Mouse (Mus musculus) liver, embryonic 15.5 days (tissue): ENCODE results near the gene Iqcf1. TPM values are rescaled to one million over a fixed set of nuclear protein-coding genes. Genes with fewer than 3 reads are reported as not detected.
A peak's percentile ranks its signal among the peaks of the same experiment; 100 is the strongest.

Experiments
- ATAC-seq: fragments of 200-750 bp; cut with Nextera tagmentation; 2 replicates; pipeline ENCODE4 v1.8.0; 2017; ENCODE audit warnings: moderate number of reproducible peaks, mild to moderate bottlenecking, moderate library complexity; ENCODE audit not compliant: insufficient read depth
- H3K27ac ChIP-seq: fragments of 300-500 bp; sonication (generic); replicated peaks from 2 replicates; pipeline ENCODE4 v1.5.1; 2015; ENCODE audit warnings: mild to moderate bottlenecking, inconsistent platforms
- H3K27me3 ChIP-seq: fragments of 300-500 bp; sonication (generic); 2 replicates; pipeline ENCODE4 v1.6.1; 2015; ENCODE audit warnings: mild to moderate bottlenecking, inconsistent platforms
- H3K36me3 ChIP-seq: fragments of 300-500 bp; sonication (generic); replicated peaks from 2 replicates; pipeline ENCODE4 v1.6.1; 2015; ENCODE audit warnings: moderate library complexity, mild to moderate bottlenecking, inconsistent platforms
- H3K4me1 ChIP-seq: fragments of 300-500 bp; sonication (generic); replicated peaks from 2 replicates; pipeline ENCODE4 v1.6.1; 2015; ENCODE audit warnings: inconsistent platforms
- H3K4me2 ChIP-seq: fragments of 300-500 bp; sonication (generic); 2 replicates; pipeline ENCODE4 v1.6.1; 2015; ENCODE audit warnings: moderate library complexity, mild to moderate bottlenecking, inconsistent platforms
- H3K4me3 ChIP-seq: fragments of 300-500 bp; sonication (generic); replicated peaks from 2 replicates; pipeline ENCODE4 v1.5.1; 2015; ENCODE audit warnings: mild to moderate bottlenecking, inconsistent platforms
- H3K9ac ChIP-seq: fragments of 300-500 bp; sonication (generic); 2 replicates; pipeline ENCODE4 v1.6.1; 2015; ENCODE audit warnings: moderate library complexity, mild to moderate bottlenecking, inconsistent platforms
- H3K9me3 ChIP-seq: fragments of 300-500 bp; sonication (generic); replicated peaks from 2 replicates; pipeline ENCODE4 v1.6.1; 2016; ENCODE audit warnings: inconsistent platforms
- WGBS: fragments of 180-500 bp; shearing (Covaris S2); methylation state at CpG from one replicate; pipeline ENCODE4 v1.1.7; 2015; ENCODE audit warnings: mixed read lengths; ENCODE audit not compliant: insufficient replicate concordance; 5-methylcytosine and 5-hydroxymethylcytosine counted together
- polyA plus RNA-seq: library from polyadenylated mRNA; unstranded; fragments of >200 nt; fragmentation: Nextera tagmentation; extraction: Ambion mirVana; gene quantifications from 2 replicates; pipeline ENCODE4 v1.2.1, GENCODE M21; 2015

The Iqcf1 gene
- polyA plus RNA-seq, 1 experiment from 2014 or later: not detected

DNA sequence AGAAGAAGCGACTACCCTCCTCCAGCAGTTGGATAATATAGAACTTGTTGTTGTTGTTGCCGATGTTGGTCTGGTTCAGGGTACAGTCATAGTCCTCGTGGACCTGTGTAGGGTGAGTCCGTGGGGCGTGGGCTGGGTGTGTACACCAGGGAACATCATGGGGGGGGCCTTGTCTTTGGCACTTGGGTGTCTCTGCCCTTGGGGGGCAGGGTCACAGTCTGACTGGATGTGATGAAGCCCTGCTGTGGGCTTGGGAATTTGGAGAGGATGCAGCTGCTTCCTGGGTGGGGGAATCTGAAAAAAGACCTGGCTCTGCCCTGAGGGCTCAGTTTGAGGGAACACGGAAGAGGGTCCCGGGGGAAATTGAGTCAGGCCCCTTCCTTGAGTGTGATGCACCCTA is 24.7 kb upstream of the Iqcf1 start:
- Histone ChIP-seq H3K4me2 (peak overlapping the region; percentile 96), H3K36me3 (no peaks in the 10 kb centered on the region), H3K9me3 (no peaks in the 10 kb centered on the region), H3K27me3 (no peaks in the 10 kb centered on the region), H3K27ac (no peak overlapping the region), H3K4me1 (peaks cover 43% of the 10 kb centered on the region), H3K4me3 (no peak overlapping the region), H3K9ac (no peak overlapping the region)
- 67% methylated on average over 7 of the region's 7 CpGs for WGBS
- ATAC-seq: no peak

DNA sequence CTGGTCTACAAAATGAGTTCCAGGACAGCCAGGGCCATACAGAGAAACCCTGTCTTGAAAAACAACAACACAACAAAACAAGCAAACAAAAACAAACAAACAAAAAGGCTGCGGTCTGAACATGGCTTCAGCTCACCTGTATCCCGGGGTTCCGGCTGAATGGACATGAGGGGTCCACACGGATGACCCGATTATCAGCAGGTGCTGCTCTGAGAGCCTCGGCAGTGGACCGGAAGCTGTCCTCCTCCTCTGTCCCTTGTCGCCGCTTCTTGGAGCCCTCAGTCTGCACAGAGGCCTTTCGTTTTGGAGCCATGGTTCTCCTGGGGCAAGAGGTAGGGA is 24.1 kb upstream of the Iqcf1 start, which contains the start of gene Rrp9:
Gene Rrp9 (plus strand): TSS at position 301 of the 339 bp plus-strand sequence.
- Histone ChIP-seq H3K4me1 (peaks cover 43% of the 10 kb centered on the region), H3K4me2 (peak within 1 kb of the TSS; percentile 96), H3K9ac (no peak within 1 kb of the TSS), H3K4me3 (peak within 1 kb of the TSS; percentile 68), H3K9me3 (no peaks in the 10 kb centered on the region), H3K27ac (peak within 1 kb of the TSS; percentile 14; the same call in 1 of the 2 replicates), H3K36me3 (peaks cover 5% of the 10 kb centered on the region; the same call in 1 of the 2 replicates), H3K27me3 (no peaks in the 10 kb centered on the region)
- no peak for ATAC-seq
- 62% methylated on average over 10 of the region's 10 CpGs for WGBS

DNA sequence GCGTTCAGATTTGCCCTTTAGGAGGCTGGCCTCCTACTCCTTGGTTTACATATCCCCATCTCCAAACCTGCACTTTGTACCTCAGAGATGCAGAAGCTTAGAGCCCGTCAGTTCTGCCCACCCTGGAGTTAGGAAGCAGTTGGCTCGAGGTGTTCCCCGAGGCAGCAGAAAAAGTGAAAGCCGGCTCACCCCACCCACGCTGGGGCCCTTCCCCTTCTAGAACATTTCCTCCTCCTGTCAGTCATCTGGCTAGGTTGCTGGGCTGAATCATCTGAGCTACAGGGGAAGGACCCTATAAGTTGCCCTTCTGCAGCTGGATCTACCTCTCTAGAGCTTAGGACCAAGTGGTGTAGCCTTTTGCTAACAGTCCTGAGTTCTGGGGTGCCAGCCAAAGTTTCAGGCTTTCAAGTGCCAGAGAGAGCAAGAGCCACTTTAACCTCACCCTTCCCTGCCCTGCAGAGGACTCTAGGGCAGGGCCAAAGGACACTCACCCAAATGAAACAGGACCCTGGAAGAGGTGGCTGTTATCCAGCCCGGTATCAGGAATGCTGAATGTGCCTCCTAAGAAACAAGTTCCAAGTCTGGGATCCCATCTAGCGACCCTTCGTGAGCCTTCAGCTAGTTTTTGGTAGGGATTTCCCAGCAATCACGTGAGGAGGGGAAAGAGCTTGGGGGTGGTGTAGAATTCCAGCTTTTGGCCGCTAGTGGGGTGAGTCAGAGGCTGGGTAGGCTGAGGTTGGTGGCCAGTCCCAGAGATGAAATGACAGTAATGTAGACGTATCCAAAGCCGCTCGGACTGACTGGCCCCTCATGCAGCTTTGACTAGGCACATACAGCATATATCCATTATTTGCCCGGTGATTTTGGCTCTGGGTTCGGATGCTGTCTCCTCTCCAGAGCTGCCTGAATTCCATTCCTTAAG is 23.5 kb upstream of the Iqcf1 start:
- peak overlapping the region; percentile 68 for H3K4me3 ChIP-seq
- H3K4me1 ChIP-seq: peaks cover 43% of the 10 kb centered on the region
- 14% methylated on average over 16 of the region's 16 CpGs for WGBS
- no peaks in the 10 kb centered on the region for H3K27me3 ChIP-seq
- peaks cover 11% of the 10 kb centered on the region; the same call in 1 of the 2 replicates for H3K36me3 ChIP-seq
- H3K27ac ChIP-seq: peak overlapping the region; percentile 14; the same call in 1 of the 2 replicates
- no peaks in the 10 kb centered on the region for H3K9me3 ChIP-seq
- peak overlapping the region; percentile 96 for H3K4me2 ChIP-seq
- ATAC-seq: peak; percentile 6
- H3K9ac ChIP-seq: no peak overlapping the region

- H3K27ac ChIP-seq: peak within 1 kb of the TSS; percentile 14
- ATAC-seq: peak; percentile 99
- under 1% methylated on average over 41 of the region's 41 CpGs for WGBS
- peaks cover 18% of the 10 kb centered on the region; the same call in 1 of the 2 replicates for H3K36me3 ChIP-seq
- peak within 1 kb of the TSS; percentile 47 for H3K9ac ChIP-seq
- H3K4me3 ChIP-seq: peak within 1 kb of the TSS; percentile 68
- H3K4me2 ChIP-seq: peak within 1 kb of the TSS; percentile 96
- H3K4me1 ChIP-seq: peaks cover 43% of the 10 kb centered on the region
- H3K9me3 ChIP-seq: no peaks in the 10 kb centered on the region
- no peaks in the 10 kb centered on the region for H3K27me3 ChIP-seq
These were observed 22.8 kb upstream of the Iqcf1 start, which contains the start of gene Parp3 for GRCm38 (mm10) chr9:106476924-106477484. Gene Parp3 (minus strand): TSS chr9:106476949.

DNA sequence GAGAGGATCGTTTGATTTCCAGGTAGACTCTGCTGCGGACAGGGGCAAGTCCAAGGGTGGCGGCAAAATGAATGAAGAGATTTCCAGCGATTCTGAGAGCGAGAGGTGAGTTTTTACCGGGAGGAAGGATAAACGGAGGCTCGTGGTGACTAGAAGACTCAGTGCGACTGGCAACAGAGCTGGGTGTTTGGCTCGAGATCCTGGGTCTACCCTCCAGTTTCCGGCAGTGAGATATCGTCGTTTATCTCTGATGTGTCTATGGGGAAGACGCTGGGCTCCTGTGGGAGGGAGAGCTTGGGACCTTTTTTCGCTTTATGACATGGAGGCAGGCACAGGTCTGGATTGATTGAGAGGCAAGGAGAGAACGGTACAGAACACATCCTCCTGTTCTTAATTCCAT is 22.1 kb upstream of the Iqcf1 start:
- H3K27ac ChIP-seq: peak overlapping the region; percentile 6; the same call in 1 of the 2 replicates
- WGBS: 1% methylated on average over 16 of the region's 16 CpGs

DNA sequence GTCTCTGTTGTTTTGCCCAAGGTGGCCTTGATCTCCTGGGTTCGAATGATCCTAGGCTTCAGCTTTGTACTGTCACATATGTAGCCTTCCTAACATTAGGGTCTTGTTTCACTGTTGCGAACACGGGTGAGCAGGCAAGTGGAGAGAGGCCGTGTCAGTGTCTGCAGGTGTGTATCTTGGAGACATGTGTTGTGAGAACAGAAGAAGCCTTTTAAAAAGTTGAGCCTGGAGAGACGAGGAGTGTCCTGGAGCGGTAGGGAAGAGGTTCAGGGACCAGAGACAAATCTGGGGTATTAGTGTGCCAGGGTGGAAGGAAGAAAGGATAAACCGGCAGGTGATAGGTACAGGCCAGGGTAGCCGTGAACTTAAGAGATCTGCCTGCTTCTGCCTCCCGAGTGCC is 21.7 kb upstream of the Iqcf1 start:
- Histone ChIP-seq H3K4me3 (peak overlapping the region; percentile 68), H3K36me3 (peaks cover 25% of the 10 kb centered on the region), H3K9me3 (no peaks in the 10 kb centered on the region), H3K27me3 (no peaks in the 10 kb centered on the region), H3K27ac (no peak overlapping the region), H3K4me2 (peak overlapping the region; percentile 96), H3K9ac (peak overlapping the region; percentile 47), H3K4me1 (peaks cover 43% of the 10 kb centered on the region)
- WGBS: 64% methylated on average over 9 of the region's 9 CpGs
- ATAC-seq: no peak

More for the DNA sequence above, 22.1 kb upstream of the Iqcf1 start:
- H3K9ac ChIP-seq: peak overlapping the region; percentile 47
- peaks cover 21% of the 10 kb centered on the region for H3K36me3 ChIP-seq
- no peak for ATAC-seq
- H3K27me3 ChIP-seq: no peaks in the 10 kb centered on the region
- H3K4me3 ChIP-seq: peak overlapping the region; percentile 68
- H3K4me2 ChIP-seq: peak overlapping the region; percentile 96
- peaks cover 43% of the 10 kb centered on the region for H3K4me1 ChIP-seq
- no peaks in the 10 kb centered on the region for H3K9me3 ChIP-seq

DNA sequence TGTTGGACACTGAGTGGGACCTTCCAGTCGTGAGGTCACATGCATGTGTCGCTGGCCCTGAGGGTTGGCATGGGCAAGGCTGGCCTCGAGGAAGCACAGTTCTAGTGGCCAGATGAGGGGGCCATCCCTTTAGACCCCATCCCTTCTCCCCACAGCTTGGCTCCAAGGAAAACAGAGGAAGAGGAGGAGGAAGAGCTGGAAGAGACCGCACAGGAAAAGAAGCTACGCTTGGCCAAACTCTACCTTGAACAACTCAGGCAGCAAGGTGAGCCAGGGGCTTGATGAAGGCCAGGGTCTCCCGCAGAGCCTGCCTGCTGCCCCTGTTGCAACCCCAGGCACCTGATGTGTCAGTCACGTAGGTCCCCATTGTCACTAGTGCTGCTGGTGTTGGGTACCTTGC is 19.2 kb upstream of the Iqcf1 start:
- H3K4me3 ChIP-seq: no peak overlapping the region
- WGBS: 74% methylated on average over 7 of the region's 7 CpGs

GRCm38 (mm10) chr9:106481075-106481474 is 18.7 kb upstream of the Iqcf1 start:
- no peak overlapping the region for H3K4me2 ChIP-seq
- H3K36me3 ChIP-seq: peaks cover 49% of the 10 kb centered on the region

More for the DNA sequence above, 19.2 kb upstream of the Iqcf1 start:
- no peak overlapping the region for H3K9ac ChIP-seq
- no peaks in the 10 kb centered on the region for H3K27me3 ChIP-seq
- no peak overlapping the region for H3K27ac ChIP-seq
- no peak overlapping the region for H3K4me2 ChIP-seq
- peaks cover 25% of the 10 kb centered on the region for H3K4me1 ChIP-seq
- ATAC-seq: no peak
- H3K36me3 ChIP-seq: peaks cover 47% of the 10 kb centered on the region
- H3K9me3 ChIP-seq: no peaks in the 10 kb centered on the region

GRCm38 (mm10) chr9:106481676-106482075 is 18.1 kb upstream of the Iqcf1 start:
- Histone ChIP-seq H3K4me2 (no peak overlapping the region), H3K9me3 (no peaks in the 10 kb centered on the region), H3K27me3 (no peaks in the 10 kb centered on the region), H3K36me3 (peaks cover 51% of the 10 kb centered on the region), H3K4me1 (peaks cover 14% of the 10 kb centered on the region), H3K4me3 (no peak overlapping the region), H3K27ac (no peak overlapping the region), H3K9ac (no peak overlapping the region)
- no peak for ATAC-seq
- 76% methylated on average over 13 of the region's 13 CpGs for WGBS

More at GRCm38 (mm10) chr9:106481075-106481474, 18.7 kb upstream of the Iqcf1 start:
- Histone ChIP-seq H3K27ac (no peak overlapping the region), H3K9me3 (no peaks in the 10 kb centered on the region), H3K9ac (no peak overlapping the region), H3K27me3 (no peaks in the 10 kb centered on the region), H3K4me3 (no peak overlapping the region), H3K4me1 (peaks cover 20% of the 10 kb centered on the region)
- no peak for ATAC-seq
- 69% methylated on average over 15 of the region's 15 CpGs for WGBS

DNA sequence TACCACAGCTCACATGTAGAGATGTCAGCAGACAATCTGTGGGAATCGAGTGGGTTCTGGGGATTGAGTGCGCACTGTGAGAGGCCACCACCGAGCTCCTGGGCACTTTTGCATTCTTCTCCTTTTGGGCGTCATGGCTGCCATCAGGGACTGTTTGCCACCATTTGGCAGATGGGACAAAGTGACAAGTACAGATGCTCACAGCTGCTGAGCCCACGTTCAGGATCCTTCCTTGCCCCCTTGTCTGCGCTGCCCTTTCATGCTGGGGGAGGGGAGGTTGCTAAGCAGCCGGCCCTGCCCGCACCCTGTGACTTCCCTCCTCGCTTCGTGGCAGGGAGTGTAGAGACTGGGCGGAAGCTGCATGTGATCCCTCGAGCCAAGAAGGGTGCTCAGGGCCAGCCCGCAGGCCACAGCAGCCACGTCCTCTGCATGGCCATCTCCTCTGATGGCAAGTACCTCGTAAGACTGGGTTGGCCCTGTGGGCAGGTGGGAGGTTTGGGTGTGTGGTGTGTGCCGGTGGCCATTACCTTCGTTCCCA is 17.1 kb upstream of the Iqcf1 start:
- Histone ChIP-seq H3K4me3 (no peak overlapping the region), H3K27ac (no peak overlapping the region), H3K4me1 (peaks cover 7% of the 10 kb centered on the region), H3K9ac (no peak overlapping the region), H3K4me2 (no peak overlapping the region), H3K36me3 (peaks cover 51% of the 10 kb centered on the region), H3K27me3 (no peaks in the 10 kb centered on the region), H3K9me3 (no peaks in the 10 kb centered on the region)
- 72% methylated on average over 17 of the region's 17 CpGs for WGBS
- no peak for ATAC-seq

DNA sequence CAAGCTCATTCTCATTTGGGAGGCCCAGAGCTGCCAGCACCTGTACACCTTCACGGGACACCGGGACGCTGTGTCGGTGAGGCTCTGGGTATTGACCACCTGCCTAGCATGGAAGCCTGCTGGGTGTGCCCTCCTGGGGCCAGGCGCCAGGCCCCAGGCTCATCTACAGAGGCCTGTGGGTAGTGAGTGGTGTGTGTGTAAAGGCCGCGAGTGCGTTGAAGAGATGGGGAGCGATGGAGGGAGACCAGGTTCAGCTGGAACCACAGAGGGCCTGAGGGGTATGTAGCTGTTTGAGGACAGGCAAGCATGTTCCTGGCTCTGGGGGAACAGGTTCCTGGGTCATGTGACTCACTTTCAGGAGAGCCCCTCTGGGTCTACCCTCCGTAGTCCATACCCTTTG is 16.6 kb upstream of the Iqcf1 start:
- Histone ChIP-seq H3K4me1 (peaks cover 2% of the 10 kb centered on the region), H3K4me2 (no peak overlapping the region), H3K27ac (no peak overlapping the region), H3K9me3 (no peaks in the 10 kb centered on the region), H3K27me3 (no peaks in the 10 kb centered on the region), H3K9ac (no peak overlapping the region), H3K36me3 (peaks cover 51% of the 10 kb centered on the region), H3K4me3 (no peak overlapping the region)
- WGBS: 81% methylated on average over 10 of the region's 10 CpGs
- ATAC-seq: no peak
